Mouse (Mus musculus): ENCODE data around the gene Omt2a.
"Not testable (repeated sequence)": the region's sequence is repeated elsewhere in the genome, so short reads cannot be mapped to it uniquely, and the experiment has no call there.

DNA sequence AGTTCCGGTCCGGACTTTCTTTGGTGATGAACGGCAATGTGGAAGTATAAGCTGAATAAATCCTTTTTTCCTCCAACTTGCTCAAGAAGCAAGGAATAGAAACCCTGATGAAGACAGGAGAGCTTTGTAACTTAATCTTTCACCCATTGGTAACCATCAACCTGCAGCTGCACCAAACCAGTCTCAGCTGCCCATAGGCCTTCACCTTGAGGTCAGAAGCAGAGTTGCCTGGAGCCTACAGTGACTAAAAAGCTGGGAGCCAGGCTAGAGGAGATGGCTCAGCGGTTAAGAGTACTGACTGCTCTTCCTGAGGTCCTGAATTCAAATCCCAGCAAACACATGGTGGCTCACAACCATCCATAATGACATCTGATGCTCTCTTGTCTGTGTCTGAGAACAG lies 27.9 kb upstream of the Omt2a start:
- TF ChIP-seq CHD2 (IDR thresholded peaks at IDR 0.05; ENCODE audit: low read depth, low read length); ZC3H11A (IDR thresholded peaks at IDR 0.05; ENCODE audit: borderline replicate concordance, low read depth, low read length); HCFC1 (IDR thresholded peaks at IDR 0.05; ENCODE audit: borderline replicate concordance, insufficient read depth, low read length); ZNF384 (IDR thresholded peaks at IDR 0.05; ENCODE audit: low read depth, low read length): not testable (repeated sequence)
